Mouse (Mus musculus) heart, postnatal 0 days (tissue): ENCODE results near the gene Anks1.

Experiments used
- CTCF ChIP-seq: IDR thresholded peaks from 2 replicates; pipeline ENCODE4 v1.5.1; 2016; ENCODE audit warnings: antibody characterized with exemption, control low read depth, low read depth
- EP300 ChIP-seq: IDR thresholded peaks from 2 replicates; pipeline ENCODE4 v1.6.1; 2016; ENCODE audit warnings: antibody characterized with exemption, low read depth

GRCm38 (mm10) chr17:27946371-27946770, 37.3 kb downstream of the Anks1 start:
- TF ChIP-seq CTCF (no peak), EP300 (no peak)
